Mouse (Mus musculus) cerebellum, adult 2 months (tissue): ENCODE measurements around the gene Mrps23.
A peak's percentile ranks its signal among the peaks of the same experiment; 100 is the strongest.

Source experiments
- CTCF ChIP-seq: fragments of 200-500 bp; IDR thresholded peaks from 2 replicates; pipeline ENCODE4 v1.5.1; 2011; ENCODE audit warnings: low read depth, mild to moderate bottlenecking, control low read depth, low read length, moderate library complexity, borderline replicate concordance; ENCODE audit not compliant: insufficient read depth
- POLR2A ChIP-seq: fragments of 200-500 bp; IDR thresholded peaks from 2 replicates; pipeline ENCODE4 v1.6.1; 2011; ENCODE audit warnings: low read length, control low read depth, borderline replicate concordance; ENCODE audit not compliant: insufficient read depth

GRCm38 (mm10) chr11:88203712-88204532, at the start of gene Mrps23:
- TF ChIP-seq CTCF = peak; percentile 27; the same call in 1 of the 2 replicates
- peak; percentile 92 for TF ChIP-seq POLR2A
